Mouse (Mus musculus) layer of hippocampus, adult 8-10 months (tissue): ENCODE measurements around the gene Adra1d. TPM values are rescaled to one million over a fixed set of nuclear protein-coding genes. Genes with fewer than 3 reads are reported as not detected.

Experiments
- DNase-seq, 2 experiments: peaks; one replicate each; pipeline ENCODE4 v3.0.0; 2022; ENCODE audit warnings: low spot score in 2 of 2
- total RNA-seq, 4 experiments: library from RNA; stranded (reverse); gene quantifications; 2 replicates each; pipeline ENCODE4 v1.2.4; 2022

The Adra1d gene
- total RNA-seq, 4 experiments from 2014 or later, result 70.1 to 81.0 (median 76.5) TPM

DNA sequence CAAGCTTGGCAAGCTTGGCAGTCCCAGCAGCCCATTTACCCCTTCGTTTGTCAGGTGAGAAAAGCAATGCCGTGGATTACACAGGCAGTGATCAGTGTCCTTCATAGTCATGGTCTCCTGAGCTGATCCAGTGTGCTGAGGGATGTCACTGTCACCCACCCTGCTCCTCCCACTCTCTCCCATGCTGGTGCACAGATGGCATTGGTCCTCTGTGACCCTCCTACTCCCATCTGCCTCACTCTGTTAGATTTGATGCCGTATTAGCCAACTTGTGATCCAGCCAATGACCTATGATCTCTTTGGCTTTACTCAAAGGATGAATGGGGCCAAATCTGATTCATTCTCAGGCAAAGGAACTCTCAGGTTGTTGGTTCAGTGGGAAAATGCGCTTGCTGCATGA, 20.4 kb downstream of the Adra1d start:
- peak in 1 of 2 experiments; percentile 55 for DNase-seq

DNA sequence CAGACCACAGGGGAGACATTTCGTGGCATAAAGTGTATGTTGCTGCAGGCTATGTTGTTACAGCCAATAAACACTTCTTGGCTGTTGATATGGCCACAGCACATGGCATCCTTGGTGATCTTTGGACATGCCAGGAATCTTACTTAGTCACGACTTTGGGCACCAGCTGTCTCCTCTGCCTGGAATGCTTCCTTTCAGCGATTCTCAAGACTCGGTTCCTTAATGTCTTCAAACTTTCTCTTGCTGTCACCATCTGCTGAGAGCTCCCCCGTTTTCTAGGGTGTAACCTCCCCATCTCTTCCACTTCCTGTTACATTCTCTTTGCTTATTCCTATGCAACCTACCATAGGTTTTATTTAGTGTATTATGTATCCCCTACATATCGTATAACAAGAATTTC, 22.3 kb downstream of the Adra1d start:
- DNase-seq, result no peak

DNA sequence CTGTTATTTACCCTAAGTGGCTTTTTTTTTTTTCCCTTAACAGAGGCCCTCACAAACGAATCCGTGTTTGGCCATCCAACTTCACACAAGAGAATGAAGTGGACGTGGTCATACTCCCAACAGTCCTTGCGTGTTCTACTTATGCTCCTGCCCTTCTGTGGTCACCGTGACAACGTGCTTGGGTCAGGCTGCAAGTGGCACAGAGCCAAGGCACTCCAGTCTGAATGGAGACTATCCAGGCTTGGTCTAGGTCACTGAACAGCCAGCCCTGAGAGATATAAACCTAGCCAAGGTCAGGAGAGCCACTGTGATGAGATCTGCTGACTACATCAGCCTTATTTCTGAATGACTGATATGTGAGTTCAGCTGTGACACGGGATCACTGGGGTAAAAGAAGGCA, 23.7 kb downstream of the Adra1d start:
- no peak for DNase-seq

DNA sequence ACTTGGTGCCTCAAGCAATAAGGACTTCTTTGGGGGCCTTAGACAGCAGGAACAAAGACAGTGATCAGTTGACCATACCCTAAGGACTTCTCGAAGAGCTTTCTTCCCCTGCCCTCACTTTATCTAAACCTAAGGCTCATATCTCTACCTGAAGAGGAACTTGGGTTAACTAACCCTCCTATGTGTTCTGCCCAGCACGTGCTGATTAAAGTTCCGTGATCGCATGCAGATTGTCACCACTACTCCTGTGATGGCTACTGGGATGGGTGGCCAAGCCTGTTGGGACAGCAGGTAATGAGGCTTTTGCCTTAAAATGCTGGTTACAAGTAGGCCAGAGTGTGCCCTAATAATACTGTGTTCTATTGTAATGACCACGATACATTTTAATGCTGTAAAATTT, 26.9 kb downstream of the Adra1d start:
- DNase-seq, result no peak

DNA sequence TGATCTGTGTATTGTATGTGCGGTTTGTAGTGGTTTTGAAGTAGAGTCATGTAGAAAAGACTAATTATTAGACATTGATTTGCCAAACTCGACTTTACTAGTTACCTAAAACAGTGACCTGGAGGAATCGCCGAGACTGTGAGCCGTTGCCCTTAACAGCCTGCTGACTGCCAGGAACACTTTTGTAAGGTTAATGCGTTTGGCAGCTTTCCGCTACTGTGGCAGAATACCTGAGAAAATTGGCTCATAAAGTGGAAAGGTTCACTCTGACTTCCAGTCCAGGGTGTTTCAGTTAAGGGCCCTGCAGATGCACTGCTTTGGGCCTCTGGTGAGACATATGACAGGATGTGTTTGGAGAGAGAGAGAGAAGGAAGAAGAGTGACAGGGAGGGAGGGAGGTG, 30.8 kb downstream of the Adra1d start:
- no peak for DNase-seq

DNA sequence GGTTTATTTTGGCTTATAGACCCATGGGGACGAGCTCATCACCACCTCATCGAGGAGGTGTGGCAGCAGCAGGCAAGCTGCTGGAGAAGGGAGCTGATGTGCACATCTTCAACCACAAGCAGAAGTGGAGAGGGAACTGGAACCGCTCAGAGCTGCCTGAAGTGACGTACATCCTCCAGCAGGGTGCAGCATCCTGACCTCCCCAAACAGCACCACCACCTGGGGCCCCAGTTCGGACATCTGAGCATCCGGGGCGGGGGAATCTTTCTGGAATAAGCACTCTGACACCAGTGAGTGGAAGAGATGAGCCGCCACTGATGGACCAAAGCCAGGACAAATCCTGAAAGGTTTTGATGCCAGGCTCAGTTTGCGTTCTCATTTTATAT, 31.5 kb downstream of the Adra1d start:
- DNase-seq, result peak in 1 of 2 experiments; percentile 59

DNA sequence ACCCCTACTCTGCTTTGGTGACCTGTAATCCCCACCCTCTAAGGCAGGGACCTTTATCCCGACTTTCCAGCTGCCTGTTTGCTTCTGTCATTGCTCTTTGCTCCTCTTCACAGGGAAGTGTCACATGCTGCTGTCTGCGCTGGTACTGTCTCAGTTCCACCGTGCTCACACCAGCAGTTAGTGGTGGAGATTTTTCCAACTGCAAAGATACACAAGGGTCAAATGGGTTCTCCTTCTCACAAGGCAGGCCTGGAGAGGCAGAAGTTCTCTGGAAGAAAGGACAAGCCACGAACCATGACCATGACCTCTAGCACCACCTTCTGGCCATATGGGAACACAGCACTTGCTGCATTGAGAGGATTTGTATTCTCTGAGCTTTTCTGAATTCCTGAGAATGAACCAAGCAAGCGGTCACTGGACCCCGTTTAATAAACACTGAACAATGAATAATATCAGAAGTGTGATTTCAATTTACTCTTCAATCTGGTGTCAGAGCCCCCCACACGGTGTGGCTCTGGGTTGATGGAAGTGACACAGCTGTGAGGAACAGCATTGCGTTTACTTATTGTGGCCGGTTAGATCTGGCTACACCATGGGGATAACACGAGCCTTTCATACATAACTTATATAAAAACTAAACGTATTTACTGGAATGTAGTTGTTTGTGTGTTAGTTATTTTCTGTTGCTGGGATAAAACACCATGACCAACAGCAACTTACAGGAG, 32.0 kb downstream of the Adra1d start:
- DNase-seq, result peak; percentile 54 to 67

DNA sequence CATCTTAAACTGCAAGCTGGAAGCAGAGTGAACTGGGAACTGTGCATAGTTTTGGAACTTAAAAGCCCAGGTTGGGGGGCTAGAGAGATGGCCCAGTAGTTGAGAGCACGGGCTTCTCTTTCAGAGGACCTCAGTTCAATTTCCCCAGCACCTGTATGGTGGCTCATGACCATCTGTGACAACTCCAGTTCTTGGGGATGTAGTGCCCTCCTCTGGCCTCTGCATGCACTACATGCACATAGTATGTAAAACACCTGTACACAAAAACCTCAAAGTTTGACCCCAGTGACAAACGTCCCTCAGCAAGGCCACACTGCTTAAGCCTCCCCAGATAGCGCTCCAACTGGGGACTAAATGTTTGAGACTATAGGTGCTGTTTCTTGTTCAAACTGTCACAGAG, 35.0 kb downstream of the Adra1d start:
- DNase-seq, result no peak

DNA sequence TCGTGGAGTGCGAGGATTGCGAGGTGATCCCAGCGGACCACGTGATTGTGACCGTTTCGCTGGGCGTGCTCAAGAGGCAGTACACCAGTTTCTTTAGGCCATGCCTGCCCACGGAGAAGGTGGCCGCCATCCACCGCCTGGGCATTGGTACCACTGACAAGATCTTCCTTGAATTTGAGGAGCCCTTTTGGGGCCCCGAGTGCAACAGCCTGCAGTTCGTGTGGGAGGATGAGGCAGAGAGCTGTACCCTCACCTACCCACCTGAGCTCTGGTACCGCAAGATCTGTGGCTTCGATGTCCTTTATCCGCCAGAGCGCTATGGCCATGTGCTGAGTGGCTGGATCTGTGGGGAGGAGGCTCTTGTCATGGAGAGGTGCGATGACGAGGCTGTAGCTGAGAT, 41.3 kb downstream of the Adra1d start:
- DNase-seq, result no peak

DNA sequence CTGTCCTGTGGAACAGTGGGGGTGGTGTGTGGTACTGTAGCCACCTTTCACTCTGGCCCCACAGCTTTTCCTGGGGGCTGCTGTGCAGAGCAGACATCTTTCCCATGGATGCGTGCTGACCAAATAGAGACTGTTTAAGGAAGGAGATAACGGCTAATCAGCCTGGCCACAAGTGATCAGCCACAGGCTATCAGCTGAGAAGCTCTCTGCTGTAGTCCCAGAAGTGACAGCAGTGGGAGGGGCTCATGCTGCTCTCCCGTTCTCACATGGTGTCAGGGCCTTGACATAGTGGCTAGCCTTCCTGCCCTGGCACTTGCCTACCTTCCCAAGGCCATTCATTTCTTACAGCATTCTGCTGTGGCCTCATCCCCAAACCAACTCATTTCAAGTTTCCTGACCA, 43.3 kb downstream of the Adra1d start:
- no peak for DNase-seq

DNA sequence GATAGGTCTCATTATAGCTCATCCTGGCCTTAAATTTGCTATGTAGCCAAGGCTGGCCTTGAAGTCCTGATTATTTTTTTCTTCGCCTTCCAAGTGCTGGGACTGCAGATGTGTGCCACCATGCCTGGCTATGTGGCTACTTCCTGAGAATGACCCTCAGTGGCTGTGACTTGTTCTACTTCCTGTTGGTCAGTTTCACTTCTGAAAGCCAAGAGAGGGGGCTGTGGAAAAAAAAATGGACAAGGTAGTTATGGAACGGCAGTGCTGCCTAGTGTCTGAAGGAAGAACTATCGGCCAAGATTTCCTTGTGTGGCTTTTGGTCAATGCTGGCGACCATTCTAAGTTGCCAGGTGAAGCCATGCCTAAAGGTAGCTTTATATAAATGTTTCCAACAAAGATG, 44.5 kb downstream of the Adra1d start:
- no peak for DNase-seq

DNA sequence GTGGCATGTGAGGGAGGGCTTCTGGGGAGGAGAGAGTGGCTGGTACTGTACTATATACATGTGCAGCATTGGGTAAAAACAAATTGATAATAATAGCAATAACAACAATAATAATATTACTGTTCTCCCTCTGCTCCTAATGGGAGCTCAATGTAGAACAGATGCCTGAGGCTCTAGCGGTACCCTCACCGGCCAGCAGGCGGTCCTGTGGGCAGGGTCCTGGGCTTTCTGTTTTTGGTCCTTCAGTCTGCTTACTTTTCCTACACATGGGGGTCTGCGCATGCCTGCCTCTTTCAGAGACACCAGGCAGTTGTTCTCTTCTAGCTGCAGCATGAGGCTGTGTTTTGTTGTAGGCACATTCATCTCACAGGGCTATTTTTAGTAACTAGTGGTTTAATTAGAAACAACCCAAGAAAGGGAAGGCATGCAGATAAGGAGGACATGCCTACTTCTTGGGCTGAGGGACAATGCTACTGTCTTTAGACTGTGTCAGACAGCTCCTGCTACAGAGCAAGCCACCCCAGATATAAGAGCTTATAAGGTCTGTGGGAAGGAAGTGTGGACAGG, 47.9 kb downstream of the Adra1d start:
- DNase-seq, result no peak

DNA sequence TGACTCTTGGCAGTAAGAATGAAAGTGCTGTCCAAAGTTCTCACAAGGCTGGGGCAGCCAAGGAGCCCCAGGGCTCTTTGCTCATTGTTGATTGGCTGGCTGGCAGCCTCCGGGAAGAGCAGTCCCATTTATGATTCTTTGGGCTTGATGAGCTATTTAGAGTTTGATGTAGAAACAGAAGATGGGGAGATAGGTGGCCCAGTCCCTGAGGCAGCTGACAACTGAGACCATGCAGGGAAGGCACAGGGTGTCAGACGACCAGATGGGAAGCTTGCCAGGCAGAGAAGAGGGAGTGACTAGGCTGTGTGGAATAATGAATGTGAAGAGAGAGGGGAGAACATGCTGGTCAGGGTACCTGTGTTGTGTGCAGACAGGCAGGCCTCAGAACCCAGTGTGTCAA, 48.6 kb downstream of the Adra1d start:
- DNase-seq, result no peak

DNA sequence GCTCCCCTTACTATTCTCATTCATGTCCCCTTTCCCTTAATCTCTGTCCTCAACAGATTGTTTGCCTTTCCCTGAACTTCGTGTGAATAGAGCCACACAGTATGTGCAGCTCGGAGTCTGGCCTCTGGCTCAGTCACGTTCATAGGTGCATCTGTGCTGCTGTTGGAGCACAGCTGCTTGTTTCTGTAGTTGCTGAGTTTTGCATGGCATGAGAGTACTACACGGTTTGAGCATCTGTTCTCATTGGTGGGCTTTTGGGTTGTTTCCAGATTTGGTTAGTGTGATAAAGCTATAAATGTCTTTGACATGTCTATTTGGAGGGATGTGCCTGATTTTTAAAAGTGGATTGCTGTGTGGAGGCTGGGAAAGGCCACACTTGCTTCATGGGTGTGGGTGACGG, 51.6 kb downstream of the Adra1d start:
- DNase-seq, result no peak

DNA sequence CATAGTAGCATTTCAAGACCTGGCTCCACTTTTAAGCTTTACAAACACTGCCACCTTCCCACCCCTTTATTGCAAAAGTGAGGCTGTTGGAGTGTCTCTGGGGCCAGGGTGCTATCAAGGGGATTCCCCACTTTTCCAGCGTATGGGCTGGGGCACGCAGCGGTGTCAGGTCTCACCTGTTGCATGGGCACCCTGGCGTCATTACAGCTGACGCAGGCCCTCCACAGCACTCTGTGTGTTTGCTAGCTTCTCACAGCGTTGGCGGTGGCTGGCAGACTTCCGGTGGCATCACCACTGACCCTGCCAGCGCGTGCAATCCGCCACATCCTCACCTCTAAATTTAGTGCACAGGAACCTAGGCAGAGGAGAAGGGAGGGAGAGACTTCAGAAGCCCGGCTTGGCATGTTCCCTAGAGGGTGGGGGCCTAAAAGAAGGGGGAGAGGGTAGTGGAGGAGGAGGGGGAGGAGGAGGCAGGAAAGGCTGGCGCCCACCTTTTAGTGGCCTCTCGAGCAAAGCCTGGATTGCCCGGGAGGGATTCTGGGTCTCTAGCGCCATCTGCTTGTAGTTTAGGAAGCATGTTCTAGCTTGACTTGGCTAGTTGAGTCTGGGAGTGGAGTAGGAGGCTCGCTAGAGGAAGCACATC, 52.3 kb downstream of the Adra1d start:
- peak; percentile 51 to 63 for DNase-seq

DNA sequence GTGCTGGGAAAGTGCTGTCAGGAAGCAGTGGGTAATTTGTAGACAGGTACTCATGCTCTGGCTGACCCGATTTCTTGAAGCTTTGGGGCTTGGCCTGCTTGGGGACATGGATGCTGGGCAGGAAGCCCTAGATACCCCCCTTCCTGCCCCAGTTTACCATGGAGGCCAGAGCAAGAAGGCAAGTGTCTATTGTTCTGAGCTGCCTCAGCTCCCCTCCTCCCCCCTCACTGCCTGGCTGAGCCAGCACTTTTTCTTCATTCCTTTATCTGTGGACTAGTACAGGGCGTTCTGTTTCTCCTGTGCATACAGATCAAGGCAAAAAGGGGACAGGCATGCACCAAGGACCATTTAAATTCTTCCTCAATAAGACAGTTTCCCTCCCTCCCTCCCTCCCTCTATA, 53.6 kb downstream of the Adra1d start:
- DNase-seq, result peak; percentile 62 to 64

DNA sequence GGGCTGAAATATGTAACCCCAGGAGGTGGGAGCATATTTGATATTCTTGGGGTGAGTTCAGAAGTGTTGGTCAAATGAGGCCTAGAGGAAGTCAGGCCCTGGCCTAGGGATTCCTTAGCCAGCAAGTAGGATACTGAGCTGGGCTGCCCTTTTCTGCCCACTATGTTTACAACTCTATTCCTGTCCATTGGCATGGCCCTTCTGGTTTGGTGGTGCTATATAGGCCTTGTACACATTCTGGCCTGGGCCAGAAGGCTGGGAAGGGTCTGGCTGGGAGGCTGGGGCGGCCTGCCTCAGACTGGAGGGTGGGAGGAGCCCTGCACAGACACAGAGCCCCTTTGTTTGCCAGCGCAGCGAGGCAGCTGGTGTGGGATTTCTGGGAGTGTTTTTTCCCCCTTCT, 55.7 kb downstream of the Adra1d start:
- no peak for DNase-seq

DNA sequence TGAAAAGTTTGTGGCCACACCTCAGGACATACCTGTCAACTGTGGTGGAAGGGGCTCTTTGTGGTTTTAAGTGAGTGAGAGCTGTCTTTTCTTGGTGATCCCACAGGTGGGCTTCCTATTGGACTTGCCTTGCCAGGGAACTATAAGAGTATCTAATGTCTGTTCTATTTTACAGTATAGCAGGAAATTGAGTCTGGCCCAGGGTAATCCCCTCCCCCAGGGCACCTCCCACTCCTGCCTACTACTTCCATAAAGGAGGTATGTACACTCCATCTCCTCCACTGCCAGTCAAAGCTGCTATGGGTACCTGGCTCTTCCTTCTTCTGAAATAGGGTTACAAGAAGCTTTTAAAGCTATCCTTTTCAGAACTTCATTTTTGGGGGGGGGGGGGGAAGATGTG, 56.7 kb downstream of the Adra1d start:
- no peak for DNase-seq

DNA sequence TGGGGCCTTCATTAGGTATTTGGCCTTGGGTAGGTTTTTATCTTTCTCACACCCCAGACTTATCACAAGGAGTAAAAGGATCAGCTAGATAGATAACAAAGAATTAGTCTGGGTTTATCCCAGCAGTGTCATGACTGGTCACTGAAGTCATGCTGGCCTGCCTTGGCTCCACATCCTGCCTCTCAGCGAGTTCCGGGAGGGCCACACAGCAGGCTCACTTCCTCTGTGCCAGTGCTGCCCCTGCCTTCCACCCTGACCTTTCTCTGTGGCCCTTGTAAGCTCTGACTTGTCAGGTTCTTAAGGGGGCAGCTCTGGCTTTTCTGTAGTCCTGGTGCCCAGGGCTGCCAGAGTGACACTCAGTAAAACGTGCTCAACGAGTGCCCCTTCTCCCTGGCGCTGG, 59.5 kb downstream of the Adra1d start:
- no peak for DNase-seq

DNA sequence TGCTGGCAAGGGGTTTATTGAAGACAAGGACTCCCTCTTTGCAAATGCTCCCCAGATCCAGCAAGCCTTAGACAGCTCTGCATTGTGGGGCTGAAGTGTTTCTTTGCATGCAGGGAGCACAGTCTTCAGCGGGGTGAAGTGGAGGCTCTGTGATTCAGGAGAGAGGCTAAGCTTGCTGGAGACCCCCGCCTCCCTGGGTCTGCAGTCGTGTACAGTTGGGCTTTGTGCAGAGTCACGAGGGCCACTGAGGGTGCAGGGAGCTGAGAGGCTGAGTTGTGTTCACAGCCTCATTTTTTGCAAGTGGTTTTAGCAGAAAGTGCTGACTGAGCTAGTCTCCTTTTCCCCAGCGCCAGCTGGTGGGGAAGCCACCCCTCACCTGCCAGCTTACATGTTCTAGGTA, 60.2 kb downstream of the Adra1d start:
- DNase-seq, result no peak

DNA sequence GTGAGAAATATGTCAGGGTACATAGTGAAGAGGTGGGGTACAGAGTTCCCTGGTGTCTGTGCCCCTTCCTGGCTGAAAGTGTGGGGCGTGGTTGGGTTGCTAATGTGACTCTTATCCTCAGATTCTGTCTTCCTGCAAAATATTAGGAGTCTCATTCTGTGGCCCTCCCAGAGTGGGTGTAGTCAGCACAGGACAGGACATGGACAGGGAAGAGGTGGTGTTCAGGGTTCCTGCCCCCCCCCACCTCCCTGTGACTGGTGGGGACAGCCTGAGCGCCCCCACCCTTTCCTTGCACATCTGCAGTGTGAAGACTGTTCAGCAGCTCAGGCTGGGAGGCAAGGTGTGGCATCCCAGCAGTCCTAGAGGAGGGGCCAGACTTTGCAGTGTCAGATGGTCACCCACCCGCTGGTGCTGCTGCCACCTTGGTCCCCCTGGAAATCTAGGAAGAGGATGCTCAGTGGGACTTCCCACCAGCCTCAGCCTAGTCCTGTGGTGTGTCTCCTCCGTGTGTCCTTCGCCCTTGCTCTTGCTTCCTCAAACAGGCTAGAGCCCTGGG, 62.7 kb downstream of the Adra1d start:
- no peak for DNase-seq

DNA sequence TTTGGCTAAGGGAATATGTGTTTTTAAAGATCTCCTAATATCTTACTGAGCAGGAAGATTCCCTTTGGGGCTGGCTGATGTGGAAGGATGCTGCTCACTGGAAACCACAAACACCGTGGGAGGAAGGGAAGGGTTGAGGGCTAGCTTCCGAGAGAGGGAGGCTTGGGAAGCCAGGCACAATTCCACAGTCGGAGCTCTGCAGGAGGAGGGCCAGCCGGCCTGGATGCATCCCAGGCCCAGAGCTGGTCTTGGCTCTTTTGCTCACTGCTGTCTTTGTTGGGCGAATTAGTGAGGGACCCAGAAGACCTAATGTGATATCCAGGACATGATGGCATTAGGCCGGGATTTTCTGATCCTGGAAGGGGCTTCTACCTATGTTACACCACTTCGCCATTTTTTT, 63.9 kb downstream of the Adra1d start:
- DNase-seq, result peak in 1 of 2 experiments; percentile 57
